Mouse (Mus musculus) liver, embryonic 16.5 days (tissue): ENCODE measurements around the gene 2310030G06Rik. TPM values are rescaled to one million over a fixed set of nuclear protein-coding genes. Genes with fewer than 3 reads are reported as not detected.

Experiments
- ATAC-seq: fragments of 200-750 bp; cut with Nextera tagmentation; 2 replicates; pipeline ENCODE4 v1.8.0; 2017; ENCODE audit warnings: low read depth, mild to moderate bottlenecking, moderate number of reproducible peaks, moderate library complexity
- H3K27ac ChIP-seq: fragments of 300-500 bp; sonication (generic); 2 replicates; pipeline ENCODE4 v1.5.1; 2014; ENCODE audit warnings: mild to moderate bottlenecking, low read length
- H3K27me3 ChIP-seq: fragments of 300-500 bp; sonication (generic); 2 replicates; pipeline ENCODE4 v1.6.1; 2014; ENCODE audit warnings: low read depth, low read length, mixed read lengths; ENCODE audit not compliant: control insufficient read depth, insufficient read depth
- H3K36me3 ChIP-seq: fragments of 300-500 bp; sonication (generic); 2 replicates; pipeline ENCODE4 v1.6.1; 2014; ENCODE audit warnings: mild to moderate bottlenecking; ENCODE audit not compliant: control insufficient read depth, insufficient read depth
- H3K4me1 ChIP-seq: fragments of 300-500 bp; sonication (generic); 2 replicates; pipeline ENCODE4 v1.6.1; 2014; ENCODE audit warnings: low read depth, low read length, mixed read lengths; ENCODE audit not compliant: control insufficient read depth
- H3K4me2 ChIP-seq: fragments of 300-500 bp; sonication (generic); 2 replicates; pipeline ENCODE4 v1.6.1; 2014; ENCODE audit warnings: low read depth, low read length, mixed read lengths
- H3K4me3 ChIP-seq: fragments of 300-500 bp; sonication (generic); 2 replicates; pipeline ENCODE4 v1.5.1; 2014; ENCODE audit warnings: low read depth, mild to moderate bottlenecking, low read length
- H3K9ac ChIP-seq: fragments of 300-500 bp; sonication (generic); 2 replicates; pipeline ENCODE4 v1.6.1; 2014; ENCODE audit warnings: low read depth, low read length
- H3K9me3 ChIP-seq: fragments of 300-500 bp; sonication (generic); replicated peaks from 2 replicates; pipeline ENCODE4 v1.6.1; 2016; ENCODE audit warnings: low read length; ENCODE audit not compliant: control insufficient read depth
- WGBS: fragments of 180-500 bp; shearing (Covaris S2); extraction: QIAGEN DNeasy Blood & Tissue Kit; methylation state at CpG from one replicate; pipeline ENCODE4 v1.1.7; 2014; ENCODE audit not compliant: insufficient replicate concordance; 5-methylcytosine and 5-hydroxymethylcytosine counted together
- polyA plus RNA-seq: library from polyadenylated mRNA; unstranded; fragments of >200 nt; fragmentation: Nextera tagmentation; extraction: Ambion mirVana; gene quantifications from 2 replicates; pipeline ENCODE4 v1.2.1, GENCODE M21; 2015

The 2310030G06Rik gene
- polyA plus RNA-seq, 1 experiment from 2014 or later: 5.2 TPM

DNA sequence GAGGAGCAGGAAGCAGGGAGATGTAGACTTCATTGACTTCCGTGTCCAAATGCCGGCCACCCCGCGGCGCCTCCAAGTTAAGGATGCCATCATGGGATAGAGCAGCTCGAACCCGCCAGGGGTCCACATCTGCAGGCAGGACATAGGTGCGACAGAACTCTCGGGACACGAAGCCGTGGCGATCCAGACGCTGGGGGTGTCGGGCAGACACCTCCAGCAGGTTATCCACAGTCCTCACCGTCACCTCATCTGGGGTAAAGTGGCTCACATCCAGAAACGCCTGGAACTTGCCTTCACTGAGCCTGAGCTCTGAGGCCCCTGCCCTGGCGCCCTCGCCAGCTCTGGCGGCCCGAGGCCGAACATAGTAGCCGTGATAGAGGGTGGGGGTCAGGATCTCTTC lies 5.0 kb upstream of the 2310030G06Rik start, which contains the start of gene Cryab:
TSS of gene Cryab (plus strand) at position 3 of the 400 bp plus-strand sequence.
- 57% methylated on average over 22 of the region's 22 CpGs for WGBS
- Histone ChIP-seq H3K4me1 (no peaks in the 10 kb centered on the region), H3K27me3 (peaks cover 2% of the 10 kb centered on the region; the same call in 1 of the 2 replicates), H3K27ac (no peak within 1 kb of the TSS), H3K9ac (no peak within 1 kb of the TSS), H3K4me3 (no peak within 1 kb of the TSS), H3K36me3 (no peaks in the 10 kb centered on the region), H3K4me2 (no peak within 1 kb of the TSS), H3K9me3 (no peaks in the 10 kb centered on the region)
- no peak for ATAC-seq

DNA sequence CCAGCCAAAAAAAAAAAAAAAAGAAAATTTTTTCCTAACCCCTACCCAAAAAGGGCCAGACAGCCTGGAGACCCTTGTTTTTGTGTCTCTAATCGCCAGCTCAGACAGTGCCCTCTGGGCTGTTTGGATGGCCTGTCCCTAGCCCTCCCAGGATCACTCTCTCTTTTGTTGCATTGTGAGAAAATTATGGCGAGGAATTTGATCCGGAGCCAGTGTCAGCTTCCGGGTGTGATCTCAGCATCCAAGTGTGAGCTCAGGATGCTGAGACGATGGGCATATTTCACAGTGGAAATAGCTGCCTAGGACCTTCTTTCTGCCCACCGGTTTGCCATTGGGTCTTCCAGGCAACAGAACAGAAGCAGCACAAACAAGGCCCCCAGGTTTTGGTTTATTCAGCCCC lies 4.4 kb upstream of the 2310030G06Rik start:
- Histone ChIP-seq H3K4me1 (no peaks in the 10 kb centered on the region), H3K27ac (no peak overlapping the region), H3K27me3 (peaks cover 5% of the 10 kb centered on the region; the same call in 1 of the 2 replicates), H3K36me3 (no peaks in the 10 kb centered on the region), H3K4me3 (no peak overlapping the region), H3K9ac (no peak overlapping the region), H3K4me2 (no peak overlapping the region), H3K9me3 (no peaks in the 10 kb centered on the region)
- WGBS: 64% methylated on average over 6 of the region's 6 CpGs
- no peak for ATAC-seq

DNA sequence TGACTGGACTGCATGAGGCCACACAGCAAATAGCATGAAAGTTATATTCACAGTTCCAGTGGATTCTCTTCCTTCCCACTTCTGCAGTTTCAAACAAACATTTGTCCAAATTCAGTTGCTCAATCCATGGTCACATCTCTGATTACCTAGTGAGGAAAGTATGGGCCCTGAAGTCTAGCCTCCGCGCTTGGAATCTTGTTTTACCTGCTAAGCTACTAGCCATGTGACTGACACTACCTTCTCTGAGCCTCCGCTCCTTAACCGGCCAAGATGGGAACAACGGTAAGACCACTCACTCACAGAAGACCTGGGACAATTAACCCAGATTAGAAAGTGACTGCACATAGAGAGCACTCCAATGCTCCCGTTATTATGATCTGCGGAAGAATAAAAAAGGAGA lies 530 bp downstream of the 2310030G06Rik start:
- Histone ChIP-seq H3K9ac (peak overlapping the region; percentile 57), H3K27me3 (peaks cover 5% of the 10 kb centered on the region; the same call in 1 of the 2 replicates), H3K4me2 (peak overlapping the region; percentile 42), H3K27ac (peak overlapping the region; percentile 69), H3K4me3 (peak overlapping the region; percentile 55), H3K36me3 (no peaks in the 10 kb centered on the region), H3K9me3 (no peaks in the 10 kb centered on the region), H3K4me1 (no peaks in the 10 kb centered on the region; the same call in 1 of the 2 replicates)
- ATAC-seq: peak; percentile 53; the same call in 1 of the 2 replicates
- WGBS: 31% methylated on average over 7 of the region's 7 CpGs

DNA sequence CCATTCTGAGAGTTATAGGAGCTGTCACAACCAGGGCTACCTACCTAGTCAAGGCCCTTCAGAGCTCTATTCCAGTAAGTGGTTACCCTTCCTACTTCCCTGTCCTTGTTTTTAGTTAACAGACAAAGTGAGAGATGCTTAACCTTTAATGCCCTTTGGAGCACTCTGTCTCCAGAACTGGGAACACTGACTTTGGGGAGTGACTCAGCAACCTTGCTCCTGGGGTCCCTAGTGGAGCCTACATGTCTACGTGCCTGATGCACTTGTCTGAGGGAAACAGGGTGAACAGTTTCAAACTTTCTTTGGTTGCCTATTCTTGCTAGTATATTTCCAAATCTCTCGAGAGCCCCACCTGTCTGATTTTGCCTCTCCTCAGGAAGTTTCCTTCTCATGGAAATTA lies 3.6 kb downstream of the 2310030G06Rik start:
- no peak overlapping the region for H3K27ac ChIP-seq
- WGBS: 44% methylated on average over 2 of the region's 2 CpGs
- no peaks in the 10 kb centered on the region for H3K9me3 ChIP-seq
- H3K9ac ChIP-seq: no peak overlapping the region
- H3K36me3 ChIP-seq: no peaks in the 10 kb centered on the region
- no peak for ATAC-seq
- no peak overlapping the region for H3K4me3 ChIP-seq
- peaks cover 12% of the 10 kb centered on the region for H3K4me1 ChIP-seq
- H3K27me3 ChIP-seq: peaks cover 5% of the 10 kb centered on the region; the same call in 1 of the 2 replicates
- no peak overlapping the region for H3K4me2 ChIP-seq

DNA sequence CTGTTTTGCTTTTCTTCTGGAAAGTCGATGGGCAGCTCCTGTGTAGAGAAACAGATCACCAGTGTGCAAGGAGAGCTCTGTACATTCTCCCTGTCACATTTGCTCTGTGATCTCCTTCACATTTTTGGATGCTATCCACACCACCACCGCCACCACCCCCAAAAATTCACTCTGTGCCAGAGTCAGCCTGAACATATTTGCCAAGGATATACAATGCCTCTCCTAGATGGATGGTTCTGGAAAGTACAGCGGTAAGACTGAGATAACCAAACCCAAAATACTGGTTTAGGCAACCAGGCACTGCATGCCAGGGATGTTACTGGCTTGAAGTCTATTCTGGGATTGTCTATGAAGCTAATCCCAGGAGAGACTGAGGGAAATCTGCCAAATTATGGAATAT lies 4.1 kb downstream of the 2310030G06Rik start:
- peaks cover 12% of the 10 kb centered on the region for H3K4me1 ChIP-seq
- ATAC-seq: no peak
- no peaks in the 10 kb centered on the region for H3K9me3 ChIP-seq
- H3K27ac ChIP-seq: no peak overlapping the region
- no peak overlapping the region for H3K4me2 ChIP-seq
- WGBS: 63% methylated on average over 3 of the region's 3 CpGs
- no peak overlapping the region for H3K9ac ChIP-seq
- H3K36me3 ChIP-seq: no peaks in the 10 kb centered on the region
- peaks cover 5% of the 10 kb centered on the region; the same call in 1 of the 2 replicates for H3K27me3 ChIP-seq
- no peak overlapping the region for H3K4me3 ChIP-seq

DNA sequence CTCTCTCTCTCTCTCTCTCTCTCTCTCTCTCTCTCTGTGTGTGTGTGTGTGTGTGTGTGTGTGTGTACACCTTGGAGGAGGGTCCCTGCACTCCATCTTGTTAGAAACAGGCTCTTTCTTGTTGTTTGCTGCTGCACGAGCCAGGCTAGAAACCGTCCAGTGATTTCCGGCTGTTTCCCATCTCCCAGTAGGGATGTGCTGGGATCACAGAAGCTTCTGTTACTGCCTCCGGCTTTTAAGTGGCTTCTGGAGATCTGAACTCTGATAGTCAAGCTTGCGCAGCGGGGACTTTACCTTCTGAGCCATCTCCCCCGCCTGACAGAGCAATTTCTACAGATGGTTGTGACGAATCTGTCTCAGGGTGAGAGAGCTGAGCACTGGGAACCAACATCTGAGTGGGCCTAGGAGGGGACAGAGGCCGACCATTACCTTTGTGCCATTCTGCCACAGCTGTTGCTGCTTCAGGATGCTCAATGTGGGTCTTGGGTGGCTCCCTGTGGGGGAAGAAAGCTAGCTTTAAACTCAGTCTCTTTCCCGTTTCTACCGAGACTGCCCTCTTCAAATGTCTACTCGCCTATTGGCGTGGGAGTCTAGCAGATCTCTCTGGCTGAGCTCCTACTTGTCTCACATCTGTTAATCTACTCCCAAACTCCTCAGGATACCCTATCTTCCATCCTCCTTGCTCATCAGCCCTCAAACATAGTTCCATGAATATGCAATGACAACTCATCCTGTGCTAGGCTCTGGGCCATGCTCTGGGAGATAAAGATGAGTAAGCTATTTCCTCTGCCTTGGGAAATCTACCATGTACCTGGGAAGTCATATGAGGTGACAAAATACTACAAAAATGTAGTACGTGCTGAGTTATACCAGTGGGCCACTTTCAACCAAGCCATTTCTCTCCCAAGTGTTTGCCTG lies 5.2 kb downstream of the 2310030G06Rik start:
- WGBS: 63% methylated on average over 14 of the region's 14 CpGs
- no peak for ATAC-seq

DNA sequence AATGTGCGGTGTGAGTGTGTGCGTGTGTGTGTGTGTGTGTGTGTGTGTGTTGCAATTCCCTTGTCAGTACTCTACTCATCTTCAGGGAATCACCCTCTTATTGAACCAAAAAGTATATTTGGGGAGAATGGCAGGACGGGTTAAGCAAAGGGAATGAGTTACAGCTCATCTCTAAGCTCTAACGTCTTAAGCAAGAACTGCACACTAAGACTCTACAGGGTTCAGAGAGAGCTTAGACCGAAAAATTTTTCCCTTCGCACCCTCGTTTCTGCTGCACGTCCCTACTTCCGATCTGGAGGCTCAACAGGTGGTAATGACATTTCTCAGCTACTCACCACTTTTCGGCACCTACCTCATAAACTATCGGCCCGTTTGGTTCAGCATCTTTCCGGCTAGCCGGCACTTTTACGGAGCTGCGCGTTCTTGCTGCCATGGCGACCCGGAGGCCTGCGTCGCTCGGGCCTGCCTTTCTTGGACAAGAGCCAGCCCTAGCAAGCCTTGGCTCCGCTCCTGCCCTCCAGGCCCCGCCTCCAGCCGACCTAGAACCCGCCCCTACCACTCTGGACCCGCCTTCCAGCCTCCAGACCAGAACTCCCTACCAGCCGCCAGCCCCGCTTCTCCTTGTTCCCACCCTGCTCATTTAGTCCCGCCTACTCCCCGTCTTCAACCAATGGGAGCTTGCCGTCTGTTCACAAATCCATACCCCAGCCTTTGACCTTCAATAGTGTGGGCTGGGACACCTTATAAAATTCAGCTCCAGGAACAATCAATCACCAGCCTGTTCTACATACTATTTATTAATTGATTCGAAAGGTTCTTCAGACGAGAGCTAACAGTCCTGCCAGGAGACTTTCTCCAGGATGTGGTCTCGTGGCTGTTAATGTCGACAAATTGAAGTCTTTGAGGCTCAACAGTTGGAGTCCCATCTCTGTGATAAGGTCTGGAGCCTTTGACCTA lies 7.1 kb downstream of the 2310030G06Rik start, which contains the start of gene Dixdc1:
TSS of gene Dixdc1 (minus strand) at position 604 of the 957 bp plus-strand sequence.
- Histone ChIP-seq H3K4me3 (peak within 1 kb of the TSS; percentile 39), H3K27me3 (no peaks in the 10 kb centered on the region), H3K4me1 (peaks cover 12% of the 10 kb centered on the region), H3K9ac (no peak within 1 kb of the TSS), H3K36me3 (no peaks in the 10 kb centered on the region), H3K9me3 (no peaks in the 10 kb centered on the region), H3K4me2 (peak within 1 kb of the TSS; percentile 60), H3K27ac (no peak within 1 kb of the TSS)
- WGBS: 9% methylated on average over 36 of the region's 36 CpGs
- ATAC-seq: peak; percentile 99

More for the DNA sequence above, 5.2 kb downstream of the 2310030G06Rik start:
- peaks cover 1% of the 10 kb centered on the region; the same call in 1 of the 2 replicates for H3K27me3 ChIP-seq
- no peak overlapping the region for H3K9ac ChIP-seq
- H3K27ac ChIP-seq: no peak overlapping the region
- no peaks in the 10 kb centered on the region for H3K9me3 ChIP-seq
- H3K4me1 ChIP-seq: peaks cover 12% of the 10 kb centered on the region
- H3K4me2 ChIP-seq: no peak overlapping the region
- H3K36me3 ChIP-seq: no peaks in the 10 kb centered on the region
- no peak overlapping the region for H3K4me3 ChIP-seq

DNA sequence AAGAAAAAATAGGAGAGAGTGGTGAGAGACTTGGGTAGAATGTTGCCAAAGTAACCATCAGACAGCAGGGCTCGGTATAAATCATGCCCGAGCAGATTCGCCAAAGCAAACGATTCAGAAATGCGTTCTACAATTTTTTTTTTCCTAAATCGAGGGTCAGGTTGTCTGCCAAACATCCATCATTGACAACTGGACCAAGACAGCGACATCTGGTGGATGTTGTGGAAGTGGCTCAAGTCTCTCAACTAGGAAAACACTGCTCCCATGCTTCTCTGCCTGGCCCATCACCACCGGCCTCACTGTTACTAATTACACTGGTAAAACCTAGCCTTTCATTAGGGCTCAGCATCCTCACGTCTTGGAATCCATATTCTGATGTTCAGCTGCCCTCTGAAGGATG lies 11.3 kb downstream of the 2310030G06Rik start:
- WGBS: 3% methylated on average over 9 of the region's 9 CpGs
- Histone ChIP-seq H3K27me3 (no peaks in the 10 kb centered on the region), H3K9ac (no peak overlapping the region), H3K4me3 (no peak overlapping the region), H3K27ac (no peak overlapping the region), H3K4me1 (peaks cover 12% of the 10 kb centered on the region), H3K4me2 (no peak overlapping the region), H3K9me3 (no peaks in the 10 kb centered on the region), H3K36me3 (no peaks in the 10 kb centered on the region)
- ATAC-seq: no peak
